Mouse (Mus musculus): ENCODE results near the gene Olfr46.
"Not testable (repeated sequence)": the region's sequence is repeated elsewhere in the genome, so short reads cannot be mapped to it uniquely, and the experiment has no call there.

Gene Olfr46

DNA sequence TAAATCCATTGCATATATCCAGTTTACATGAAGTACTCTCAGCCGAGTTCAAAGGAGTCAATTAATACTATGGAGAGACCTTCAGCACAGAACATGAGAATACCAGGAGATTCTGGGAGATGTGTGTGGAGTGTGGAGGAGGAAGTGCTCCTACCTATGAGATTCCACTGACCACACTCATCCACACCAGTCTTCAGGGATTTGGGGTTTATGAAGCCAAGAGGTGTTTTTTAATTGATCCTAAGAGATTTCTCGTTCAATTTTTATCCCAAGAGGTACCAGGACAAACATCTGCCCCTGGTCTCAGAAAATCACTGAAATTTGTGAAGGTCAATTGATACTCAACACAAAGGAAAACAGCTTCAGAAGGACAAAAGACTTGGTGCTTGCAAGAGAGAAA lies at the start of gene Olfr46:
TSS of gene Olfr46 (plus strand) at position 301 of the 400 bp plus-strand sequence.
- DNase-seq (ENCODE audit: low spot score), result not testable (repeated sequence)

GRCm38 (mm10) chr7:140567586-140567985 lies 33.5 kb upstream of the Olfr46 start, which contains the start of gene Olfr538:
TSS of gene Olfr538 (plus strand) at chr7:140567886.
- DNase-seq (ENCODE audit: low spot score), result no peak

- DNase-seq (ENCODE audit: low spot score), result not testable (repeated sequence)
These were observed 27.6 kb downstream of the Olfr46 start, which contains the start of gene Olfr61 for GRCm38 (mm10) chr7:140628670-140629069. TSS of gene Olfr61 (plus strand) at chr7:140628970.

DNA sequence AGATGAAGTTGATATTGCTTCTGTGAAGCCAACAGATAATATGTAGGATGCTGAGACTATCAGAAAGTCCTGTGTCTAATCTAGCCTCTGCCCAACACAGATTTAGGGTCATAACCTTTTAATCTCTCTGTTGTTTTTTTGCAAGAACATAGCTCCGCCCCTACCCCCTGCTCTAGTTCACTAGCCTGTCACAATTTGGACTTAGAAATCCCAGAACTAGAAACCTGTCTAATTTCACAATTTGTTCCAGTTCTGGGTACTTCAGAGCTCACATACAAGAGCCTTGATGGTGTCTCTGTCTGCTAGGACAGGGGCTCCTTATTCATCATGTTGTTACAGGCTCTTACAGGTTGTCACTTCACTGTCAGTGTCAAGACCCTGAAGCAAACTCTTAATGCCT lies 29.5 kb downstream of the Olfr46 start:
- no peak for DNase-seq (ENCODE audit: low spot score)

GRCm38 (mm10) chr7:140646152-140646551 lies 45.1 kb downstream of the Olfr46 start, which contains the start of gene Olfr53:
TSS of gene Olfr53 (plus strand) at chr7:140646452.
- no peak for DNase-seq (ENCODE audit: low spot score)

GRCm38 (mm10) chr7:140659630-140660029 lies 58.6 kb downstream of the Olfr46 start, which contains the start of gene Olfr539:
TSS of gene Olfr539 (plus strand) at chr7:140659930.
- no peak for DNase-seq (ENCODE audit: low spot score)
